Mouse (Mus musculus): ENCODE measurements at regions not wholly inside any gene's neighbourhood (a gene's known extent, or its start where the extent isn't known, plus 50 kb on each side); places are given as distances from the start of the nearest gene placed in this dataset.

DNA sequence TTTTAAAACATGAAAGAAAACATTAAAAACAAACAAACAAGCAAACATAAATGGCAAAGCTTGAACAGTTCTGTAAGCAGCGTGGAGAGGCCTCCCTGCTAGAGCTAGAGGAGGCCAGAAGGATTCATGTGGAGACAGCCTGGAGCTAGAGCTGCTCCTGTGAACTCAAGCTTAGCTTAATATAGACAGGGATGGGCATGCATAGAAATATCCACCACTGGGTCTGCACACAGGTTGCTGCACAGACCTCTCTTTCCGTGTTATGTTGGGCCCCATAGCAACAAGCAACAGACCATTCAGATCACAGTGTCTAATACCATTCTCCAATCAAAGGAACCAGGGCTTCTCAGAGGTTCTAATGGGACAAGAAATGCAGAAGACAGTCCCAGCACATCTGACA lies 122.9 kb upstream of the Magi3 start:
- DNase-seq (ENCODE audit: low spot score) = no peak

DNA sequence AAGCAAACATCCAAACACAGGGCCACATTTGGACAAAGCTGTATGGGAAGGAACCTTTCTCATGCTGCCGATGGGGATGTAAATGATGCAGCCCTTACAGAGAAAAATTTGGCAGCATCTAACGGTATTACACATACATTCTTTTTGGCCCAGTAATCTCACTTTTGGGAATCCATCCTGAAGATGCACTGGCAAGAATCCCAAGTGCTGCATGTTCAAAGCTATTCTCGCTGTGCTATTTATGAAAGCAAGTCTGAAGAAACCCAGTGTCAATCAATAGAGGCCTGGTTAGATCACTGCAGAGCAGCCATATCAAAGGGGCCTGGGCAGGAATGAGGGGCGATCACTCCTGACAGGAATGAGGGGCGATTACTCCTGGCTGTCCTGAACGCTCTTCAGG lies 122.0 kb upstream of the Magi3 start:
- no peak for DNase-seq (ENCODE audit: low spot score)

DNA sequence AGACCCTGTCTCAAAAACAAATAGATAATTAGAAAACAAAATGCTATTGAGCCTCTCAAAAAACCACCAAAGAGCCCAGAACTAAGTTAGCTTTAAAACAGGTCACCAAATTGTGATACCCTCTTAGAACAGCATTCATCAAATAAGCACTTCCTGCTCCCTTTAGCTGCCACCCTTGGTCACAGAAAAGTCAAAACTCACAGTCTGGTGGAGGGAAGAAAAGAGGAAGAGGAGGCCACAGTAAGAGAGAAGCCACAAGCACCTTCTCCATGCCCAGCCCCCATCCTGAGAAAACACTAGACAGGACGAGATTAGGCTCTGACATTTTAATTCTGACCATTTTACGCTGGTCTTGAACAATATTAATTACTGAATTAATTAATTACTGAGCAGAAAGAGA lies 120.2 kb upstream of the Magi3 start:
- DNase-seq (ENCODE audit: low spot score) = no peak

DNA sequence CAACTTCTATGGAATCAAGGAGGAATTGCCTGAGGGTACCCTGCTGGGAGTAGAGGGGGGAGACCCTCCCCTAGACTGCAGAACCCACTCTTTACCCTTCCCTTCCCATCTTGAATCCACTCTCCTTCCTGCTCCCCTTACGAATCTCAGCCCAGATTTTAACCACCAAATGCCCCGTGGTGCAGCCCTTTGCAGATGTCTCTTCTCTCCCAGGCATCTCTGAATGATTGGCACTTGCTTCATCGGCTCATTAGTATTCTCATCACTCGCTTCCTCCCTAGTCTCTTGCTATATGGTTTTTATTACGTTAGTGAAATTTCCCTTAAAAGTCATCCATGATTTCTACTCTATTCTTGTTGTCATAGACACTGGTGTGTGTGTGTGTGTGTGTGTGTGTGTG lies 116.7 kb upstream of the Magi3 start:
- DNase-seq (ENCODE audit: low spot score) = no peak

DNA sequence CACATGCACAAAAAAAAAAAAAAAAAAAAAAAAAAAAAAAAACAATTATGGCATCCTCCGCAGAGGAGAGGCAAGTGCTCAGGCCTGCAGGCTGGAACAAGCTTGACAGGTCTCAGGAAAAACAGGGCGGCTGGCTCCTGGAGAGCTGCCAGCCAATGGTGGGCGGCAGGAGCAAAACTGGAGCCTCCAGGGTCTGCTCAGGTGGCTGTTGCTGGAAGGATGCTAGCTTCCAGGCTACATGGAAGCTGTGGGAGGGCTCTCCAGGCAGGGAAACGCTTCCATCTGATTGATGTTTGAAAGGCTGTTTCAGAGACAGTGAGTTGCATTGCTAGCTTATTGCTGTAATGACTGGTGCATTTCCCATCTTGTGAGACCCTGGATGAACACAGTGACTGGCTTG lies 116.1 kb upstream of the Magi3 start:
- DNase-seq (ENCODE audit: low spot score) = no peak

DNA sequence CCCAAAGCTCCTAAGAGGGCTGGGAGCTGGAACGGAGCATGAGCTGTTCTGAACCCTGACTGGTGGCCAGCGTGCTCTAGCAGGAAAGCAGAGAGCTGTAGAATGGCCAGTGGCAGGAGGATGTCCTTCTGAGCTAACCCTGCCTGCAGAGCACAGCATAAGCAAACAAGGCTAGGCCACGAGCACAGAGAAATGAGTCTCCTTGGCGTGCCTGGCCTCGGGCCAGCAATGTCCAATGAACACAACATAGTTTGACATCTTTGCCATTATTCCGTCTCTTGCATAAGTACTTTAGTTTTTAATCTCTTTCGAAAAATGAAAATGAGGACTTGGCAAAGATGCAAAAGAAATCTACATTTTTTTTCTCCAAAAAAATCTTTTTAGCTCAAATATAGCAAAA lies 114.6 kb upstream of the Magi3 start:
- no peak for DNase-seq (ENCODE audit: low spot score)

DNA sequence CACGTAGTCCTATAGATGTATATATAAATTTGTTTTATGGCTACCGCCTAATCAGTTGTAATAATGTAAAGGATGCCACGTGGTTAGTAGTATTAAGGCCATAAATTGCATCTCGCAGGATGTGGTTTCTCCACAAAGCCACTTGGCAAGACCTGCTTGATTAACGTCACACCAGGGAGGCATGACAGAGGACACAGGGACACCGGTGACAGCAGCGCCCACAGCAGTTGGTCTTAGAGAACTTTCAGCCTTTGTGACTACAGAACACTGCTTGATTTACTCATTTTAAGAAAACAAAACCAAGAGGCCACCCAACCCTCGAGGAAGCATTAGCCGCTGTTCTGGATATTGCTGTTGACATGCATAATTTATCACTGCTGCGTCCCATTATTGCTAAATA lies 113.2 kb upstream of the Magi3 start:
- DNase-seq (ENCODE audit: low spot score) = no peak

DNA sequence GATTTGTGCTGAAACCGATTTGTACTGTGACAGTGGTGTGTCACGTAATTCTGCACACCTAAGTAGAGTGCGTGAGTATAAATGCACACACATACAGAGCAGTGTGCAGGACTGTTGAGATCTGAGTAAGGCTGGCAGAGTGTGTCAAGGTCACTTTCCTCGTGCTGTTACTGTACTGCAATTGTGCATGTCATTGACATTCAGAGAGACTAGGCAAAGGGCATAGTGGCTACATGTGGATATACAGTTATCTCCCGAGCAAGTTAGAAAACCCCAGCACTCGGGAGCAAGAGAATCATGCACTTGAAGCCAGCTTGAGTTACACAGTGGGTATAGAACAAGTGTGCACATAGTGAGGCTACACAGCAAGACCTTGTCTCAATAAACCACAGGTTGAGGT lies 110.5 kb upstream of the Magi3 start:
- DNase-seq (ENCODE audit: low spot score) = no peak

DNA sequence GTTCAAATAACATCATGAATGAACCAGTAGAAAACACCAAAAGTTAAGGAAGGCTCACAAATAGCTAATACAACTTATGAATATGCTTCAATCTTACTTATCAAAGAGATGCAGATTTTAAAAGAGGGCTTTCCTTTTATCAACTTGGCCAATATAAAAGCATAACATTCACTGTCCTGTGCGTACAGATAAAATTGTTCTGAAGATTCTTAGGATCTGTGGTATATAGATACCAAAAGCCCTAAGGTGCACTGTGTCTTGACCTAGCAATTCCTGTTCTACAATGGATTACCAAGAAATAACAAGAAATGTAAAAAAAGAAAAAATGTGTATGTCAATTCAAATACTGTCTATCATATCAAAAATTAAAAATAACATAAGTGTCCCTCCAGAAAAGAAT lies 107.7 kb upstream of the Magi3 start:
- no peak for DNase-seq (ENCODE audit: low spot score)

DNA sequence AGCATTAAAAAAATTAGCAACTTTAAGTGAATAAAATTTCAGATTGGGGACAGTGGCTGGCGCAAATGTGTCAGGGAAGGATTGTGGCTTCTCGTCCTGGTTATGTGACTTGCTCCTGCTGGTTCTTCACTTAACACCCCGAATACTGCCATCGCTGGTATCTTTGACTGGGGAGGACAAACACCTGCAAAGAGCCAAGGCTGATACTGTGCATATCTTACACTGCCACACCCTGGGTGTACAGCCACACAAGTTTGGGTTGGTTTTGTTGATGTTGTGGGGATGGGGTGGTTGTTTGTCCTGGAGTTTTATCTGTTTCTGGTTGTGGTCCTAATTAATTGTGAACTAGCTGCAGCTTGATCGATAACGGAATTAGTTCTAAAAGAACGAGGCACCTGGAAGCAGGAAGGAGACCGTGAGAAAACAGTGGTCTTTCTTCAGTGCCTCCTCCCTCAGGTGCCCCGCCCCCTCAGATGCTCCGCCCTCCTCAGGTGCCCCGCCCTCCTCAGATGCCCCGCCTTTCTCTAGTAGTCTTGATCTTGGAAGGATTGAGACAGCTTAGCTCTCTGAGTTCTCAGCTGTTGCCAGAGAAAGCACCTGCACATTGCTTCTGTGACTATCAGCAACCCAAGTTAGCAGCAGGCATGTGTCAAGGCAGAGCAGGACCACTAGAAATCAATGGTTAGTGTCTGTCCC lies 107.0 kb upstream of the Magi3 start:
- no peak for DNase-seq (ENCODE audit: low spot score)

DNA sequence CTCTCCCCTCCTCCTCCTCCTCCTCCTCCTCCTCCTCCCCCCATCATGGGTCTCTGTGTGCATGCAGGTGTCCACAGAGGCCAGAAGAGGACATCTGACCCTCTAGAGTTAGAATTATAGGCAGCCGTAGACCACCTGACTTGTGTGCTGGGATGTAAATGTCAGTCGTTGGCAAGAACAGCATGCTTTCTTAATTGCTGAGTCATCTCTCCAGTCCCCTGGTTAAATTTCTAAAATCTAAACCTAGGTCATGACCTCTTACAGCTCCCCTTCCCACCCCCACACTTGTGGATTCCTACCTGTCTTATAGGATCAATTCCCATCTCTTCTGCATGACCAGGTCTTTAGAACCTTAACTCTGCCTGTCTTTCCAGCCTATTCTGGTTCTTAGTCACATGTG lies 102.4 kb upstream of the Magi3 start:
- DNase-seq (ENCODE audit: low spot score) = no peak

DNA sequence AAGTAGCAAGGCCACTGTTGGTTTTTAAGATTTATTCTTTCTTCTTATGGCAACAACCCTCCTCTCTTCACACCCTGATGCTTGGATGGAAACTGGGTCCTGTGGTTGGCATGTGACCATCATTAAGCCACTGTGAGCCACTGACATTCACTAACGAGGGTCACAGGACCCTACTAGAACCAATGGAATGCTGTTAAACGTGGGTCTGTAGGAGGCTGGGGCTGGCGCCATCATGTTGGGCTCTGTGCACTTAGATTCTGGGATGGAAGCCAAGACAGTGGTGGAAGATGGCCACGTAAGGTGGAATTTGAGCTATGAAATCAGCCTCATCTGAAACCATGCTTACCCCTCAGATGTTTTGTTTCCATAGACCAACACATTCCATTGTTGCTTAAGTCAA lies 100.2 kb upstream of the Magi3 start:
- peak; percentile 21 for DNase-seq (ENCODE audit: low spot score)

DNA sequence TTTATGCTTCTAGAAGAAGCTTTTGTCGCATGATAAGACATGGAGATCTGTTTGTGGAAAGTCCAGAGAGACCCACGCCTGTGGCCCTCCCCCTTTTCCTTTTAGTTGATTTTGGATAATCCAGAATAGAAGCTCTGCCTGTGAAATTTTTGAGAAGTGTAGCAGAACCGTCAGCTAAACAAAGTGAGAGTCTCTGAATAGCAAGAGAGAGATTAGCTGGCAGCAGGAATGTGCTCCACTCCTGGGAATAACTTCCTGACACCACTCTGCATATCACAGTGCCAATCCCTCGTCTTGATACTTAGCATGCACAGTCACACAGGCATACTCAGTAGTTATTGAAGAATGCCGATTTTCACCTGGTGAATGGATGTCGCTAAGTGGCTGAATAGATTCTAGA lies 99.2 kb upstream of the Magi3 start:
- peak; percentile 30 for DNase-seq (ENCODE audit: low spot score)

DNA sequence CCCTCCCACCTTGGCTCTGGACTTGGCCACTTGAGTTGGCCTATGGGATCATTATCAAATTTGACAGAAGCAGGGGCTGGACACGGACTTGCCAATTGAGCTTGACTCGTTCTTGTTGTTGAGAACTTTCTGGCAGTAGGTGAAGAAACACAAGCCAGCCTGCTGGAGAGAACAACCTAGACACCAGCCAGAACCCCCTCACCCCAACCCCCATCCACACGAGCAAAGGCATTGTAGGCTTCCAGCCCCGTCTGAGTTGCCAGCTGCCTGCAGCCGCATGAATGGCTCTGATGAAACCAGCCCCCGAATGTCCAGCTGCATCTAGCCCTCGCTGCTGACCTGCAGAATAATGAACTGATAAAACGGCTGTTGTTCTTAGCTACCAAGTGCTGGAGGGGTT lies 98.7 kb upstream of the Magi3 start:
- peak; percentile 46 for DNase-seq (ENCODE audit: low spot score)

DNA sequence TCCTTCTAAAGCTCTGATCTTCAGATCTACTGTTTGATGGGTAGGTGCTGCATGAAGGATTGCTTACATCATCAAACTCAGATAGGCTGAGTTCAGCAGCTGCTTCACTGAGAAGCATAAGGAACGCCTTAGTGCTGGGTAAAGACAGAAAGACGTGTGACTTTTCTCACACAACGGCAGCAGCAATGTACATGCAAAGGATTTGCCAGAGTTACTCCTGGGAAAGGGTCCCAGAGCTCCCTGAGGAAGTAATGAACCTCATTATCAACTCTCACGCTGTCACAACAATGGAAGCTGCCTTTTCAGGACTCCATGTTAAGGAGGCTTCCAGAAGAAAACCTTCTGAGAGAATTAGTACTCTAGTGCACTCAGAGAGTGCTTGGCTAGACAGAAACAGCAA lies 97.4 kb upstream of the Magi3 start:
- DNase-seq (ENCODE audit: low spot score) = no peak

DNA sequence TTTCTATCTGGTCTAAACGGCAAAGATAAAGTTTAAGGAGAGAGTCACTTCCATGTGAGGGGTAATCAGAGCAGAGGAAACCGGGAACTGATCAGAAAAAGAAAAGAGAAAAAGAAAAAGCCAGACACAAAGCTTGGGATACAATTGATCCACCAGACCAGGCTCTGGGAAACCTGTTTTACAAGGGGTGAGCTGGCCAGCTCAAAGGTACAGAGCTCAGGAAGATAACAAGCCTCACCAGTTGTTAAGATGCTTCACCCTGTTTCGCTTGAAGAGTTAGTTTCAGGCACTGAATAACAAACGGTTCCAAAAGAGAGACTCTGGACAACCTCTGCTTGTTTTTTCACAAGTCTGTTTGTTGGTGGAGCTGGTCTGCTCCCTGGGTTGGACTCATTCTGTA lies 92.9 kb upstream of the Magi3 start:
- no peak for DNase-seq (ENCODE audit: low spot score)

DNA sequence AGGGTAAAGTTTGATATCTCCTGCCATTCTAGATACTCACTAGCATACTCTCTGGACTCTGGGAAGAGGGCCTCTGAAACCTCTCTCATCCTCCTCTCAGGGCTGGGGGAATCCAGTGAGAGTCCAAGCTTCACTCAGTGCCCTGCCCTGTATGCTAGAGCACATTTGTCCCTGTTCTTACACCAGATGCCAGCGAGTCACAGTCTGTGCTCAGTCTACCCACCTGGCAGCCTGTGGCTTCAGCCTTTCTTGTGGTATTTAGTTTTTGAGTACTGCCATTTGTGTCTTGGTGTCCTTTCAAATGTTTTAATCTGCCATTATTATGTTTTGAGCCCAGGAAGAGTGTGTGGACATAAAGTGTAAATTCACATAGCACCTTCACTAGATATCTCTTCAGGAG lies 86.8 kb upstream of the Magi3 start:
- no peak for DNase-seq (ENCODE audit: low spot score)

DNA sequence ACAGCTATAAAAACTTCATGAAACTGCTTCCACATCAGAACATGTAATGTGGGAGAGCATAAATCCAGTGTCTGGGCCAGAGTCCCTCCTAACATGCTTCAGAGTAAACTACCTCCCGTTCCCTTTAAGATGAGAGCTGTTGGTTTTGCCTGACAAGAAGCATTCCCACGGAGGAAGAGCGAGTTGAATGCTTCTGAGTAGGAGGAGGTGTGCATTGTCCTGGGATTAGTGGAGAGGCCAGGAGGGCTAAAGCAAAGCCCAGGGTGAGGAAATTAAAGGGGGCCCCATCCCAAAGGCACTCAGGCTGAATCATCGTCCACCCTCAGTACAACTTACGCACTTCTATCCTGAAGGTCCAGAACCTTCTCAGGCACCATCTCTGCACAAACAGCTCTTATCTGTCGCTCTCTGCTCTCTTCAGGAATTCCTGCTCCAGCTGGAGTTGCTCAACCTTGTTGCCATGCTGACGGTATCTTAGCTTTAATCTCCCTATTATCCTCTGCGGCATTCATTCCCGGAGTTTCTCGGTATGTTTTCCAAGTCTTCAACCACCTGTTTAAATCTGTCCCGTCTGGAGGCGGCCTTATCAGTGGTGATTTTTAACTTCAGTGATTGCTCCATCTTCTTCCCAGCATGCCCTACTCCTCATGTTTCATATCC lies 85.9 kb upstream of the Magi3 start:
- DNase-seq (ENCODE audit: low spot score) = peak; percentile 15

DNA sequence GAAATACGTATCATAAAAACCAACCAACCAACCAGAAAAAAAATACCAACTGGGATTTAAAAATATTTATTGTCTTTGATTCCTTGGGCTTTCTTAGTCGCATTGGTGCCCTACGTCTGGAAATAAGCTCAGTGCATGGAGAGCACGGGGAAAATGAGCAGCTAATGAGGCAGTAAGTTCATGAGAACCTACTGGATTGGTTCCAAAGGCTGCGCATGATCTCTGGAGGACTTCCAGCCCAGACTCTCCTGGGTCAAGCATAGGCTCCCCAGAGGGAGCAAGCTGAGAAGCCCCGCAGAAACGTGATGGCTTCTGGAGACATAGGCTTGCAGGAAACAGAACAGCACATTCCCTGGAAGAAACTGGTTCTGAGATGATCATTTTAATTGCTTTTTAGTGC lies 83.4 kb upstream of the Magi3 start:
- no peak for DNase-seq (ENCODE audit: low spot score)

DNA sequence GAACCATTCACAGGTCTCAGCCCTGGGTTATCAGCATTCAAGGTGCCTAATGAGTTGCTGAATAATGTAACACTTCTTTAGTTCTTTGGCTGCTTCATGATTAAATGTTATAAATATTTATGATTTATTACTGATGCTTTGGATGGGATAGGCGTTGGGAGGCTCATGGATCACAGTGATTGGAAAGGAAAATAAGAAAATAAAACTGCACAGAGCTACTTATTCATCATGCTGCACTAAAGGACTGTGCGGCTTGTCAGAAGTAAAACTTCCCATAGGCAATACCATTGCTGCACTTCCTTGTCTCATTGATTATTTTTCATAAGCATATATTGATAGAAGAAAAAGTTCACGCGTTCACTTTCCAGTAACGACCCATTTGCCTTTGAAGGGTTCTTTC lies 80.0 kb upstream of the Magi3 start:
- DNase-seq (ENCODE audit: low spot score) = no peak

DNA sequence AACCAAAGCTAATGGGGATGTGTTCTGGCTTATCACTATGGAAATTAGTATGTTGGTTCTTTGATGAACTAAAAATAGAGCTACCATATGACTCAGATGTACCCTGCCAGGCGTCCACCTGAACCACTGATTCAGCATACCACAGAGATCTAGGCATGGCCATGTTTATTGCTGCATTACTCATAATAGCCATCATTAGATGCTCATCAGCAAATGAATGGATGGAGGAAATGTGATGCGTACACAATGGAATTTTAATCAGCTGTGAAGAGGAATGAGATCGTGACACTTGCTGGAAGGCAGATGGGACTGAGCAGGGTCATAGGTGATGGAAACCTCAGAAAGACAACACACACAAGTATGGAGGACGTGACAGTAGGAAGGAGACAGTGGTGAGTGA lies 78.7 kb upstream of the Magi3 start:
- no peak for DNase-seq (ENCODE audit: low spot score)

DNA sequence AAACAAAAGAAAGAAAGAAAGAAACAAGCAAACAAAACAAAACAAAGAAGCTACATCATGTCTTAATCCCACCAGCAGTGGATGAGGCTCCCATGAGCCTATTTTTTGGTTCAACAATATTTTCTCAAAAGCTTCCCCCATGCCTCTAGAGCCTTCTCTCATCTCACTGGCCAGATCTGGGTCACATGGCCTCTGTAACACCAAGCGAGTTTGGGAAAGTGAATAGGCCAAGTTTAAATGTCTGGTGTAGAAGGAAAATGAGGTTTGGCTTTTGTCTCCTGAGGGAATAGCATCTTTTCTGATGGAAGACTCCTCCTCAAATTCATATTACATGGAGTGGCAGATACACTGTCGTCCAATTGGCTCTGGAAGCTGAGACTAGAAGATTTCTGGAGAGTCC lies 78.2 kb upstream of the Magi3 start:
- no peak for DNase-seq (ENCODE audit: low spot score)

DNA sequence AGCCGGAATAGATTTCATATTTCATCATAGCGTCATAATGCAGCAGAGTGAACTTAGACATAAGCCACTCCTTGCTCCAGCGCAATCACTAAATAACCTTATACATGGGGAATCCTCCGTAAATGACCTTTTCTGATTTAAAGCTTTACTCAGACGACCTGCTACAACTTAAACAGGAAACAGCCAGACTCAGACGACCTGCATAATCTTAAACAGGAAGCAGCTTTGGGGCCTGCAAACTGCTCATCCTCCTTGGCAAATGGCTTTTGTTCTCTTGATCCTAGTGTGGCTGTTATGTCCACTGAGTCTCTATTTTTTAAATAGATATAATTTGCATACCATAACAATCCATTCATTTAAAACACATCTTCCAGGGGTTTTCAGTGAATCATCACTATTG lies 76.9 kb upstream of the Magi3 start:
- DNase-seq (ENCODE audit: low spot score) = no peak

DNA sequence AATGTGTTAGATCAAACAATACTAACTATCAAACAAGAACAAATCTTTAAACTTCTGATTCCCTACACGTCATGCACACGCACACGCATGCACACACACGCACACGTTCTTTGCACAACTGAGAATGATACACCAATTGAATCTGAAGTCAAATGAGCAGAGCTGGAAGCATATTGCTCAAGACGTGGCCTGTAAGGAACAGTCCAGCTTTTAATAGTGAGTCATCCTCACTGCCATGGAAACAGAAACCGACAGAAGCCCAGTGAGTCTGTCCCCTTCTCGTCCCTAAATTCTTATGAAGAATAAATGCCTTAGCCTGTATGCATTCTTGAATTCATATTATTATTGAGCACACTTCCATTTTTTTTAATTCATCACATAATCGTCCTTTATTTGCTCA lies 75.7 kb upstream of the Magi3 start:
- DNase-seq (ENCODE audit: low spot score) = no peak
